ENCODE assay signal across 10 mouse cellular contexts in the genomic region with DNA sequence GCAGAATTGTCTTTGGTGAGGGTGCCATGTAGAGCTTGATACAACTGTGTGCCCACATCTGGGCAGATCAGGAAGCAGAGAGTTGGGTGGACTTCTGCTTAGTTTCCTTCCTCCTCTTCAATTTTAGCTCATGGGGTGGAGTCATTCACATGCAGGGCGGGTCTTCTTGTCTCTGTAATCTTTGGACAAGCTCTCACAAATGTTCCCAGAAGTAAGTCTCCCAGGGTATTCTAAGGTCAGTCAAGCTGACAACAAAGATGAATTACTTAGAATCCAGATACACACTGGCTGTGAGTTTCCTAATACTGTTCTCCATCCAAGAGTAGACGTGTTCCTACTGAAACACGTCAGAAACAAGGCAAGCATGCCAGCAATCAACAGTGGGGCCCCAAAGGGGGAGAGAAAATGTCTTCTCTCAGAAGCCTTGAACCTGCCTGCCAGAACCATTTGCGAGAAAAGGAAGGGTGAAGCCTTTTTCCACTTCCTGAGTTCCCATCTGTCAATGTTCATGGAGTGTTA. TPM values are rescaled to one million over a fixed set of nuclear protein-coding genes. Genes with fewer than 3 reads are reported as not detected.
DNase-seq lines count a peak whose midpoint lies in the region; ATAC-seq and TF ChIP-seq lines count a peak whose summit lies in the region.
"Had no signal": no experiment of that assay in that cellular context is flagged by ENCODE, and none has a peak within 500 bp of the region (broad histone marks: within the 10 kb centered on the region; RNA-seq: fewer than 3 reads in every experiment).

No protein-coding gene starts in this region.

- H3K9ac ChIP-seq in lung, embryonic 14.5 days, result no peak overlapping the region
- no peak overlapping the region for H3K9ac ChIP-seq in midbrain, embryonic 16.5 days (ENCODE audit: low read depth, low read length)
- H3K9ac ChIP-seq in forebrain, embryonic 14.5 days (ENCODE audit: low read length), result no peak overlapping the region
- H3K9ac ChIP-seq: neural tube, embryonic 12.5 days had no signal

- intact Hi-C loops in heart, postnatal 10 days (cut with DNase I), result loop anchor here (2.0 to 10.0 kb wide), 2 partner anchors 126 to 348 kb away; no protein-coding TSS in a partner anchor

- H3K4me1 ChIP-seq in lung, embryonic 14.5 days (ENCODE audit: insufficient read depth), result no peaks in the 10 kb centered on the region
- no peaks in the 10 kb centered on the region for H3K4me1 ChIP-seq in midbrain, embryonic 16.5 days (ENCODE audit: control insufficient read depth, insufficient read depth, low read length)
- no peaks in the 10 kb centered on the region for H3K4me1 ChIP-seq in forebrain, embryonic 14.5 days (ENCODE audit: control insufficient read depth, insufficient read depth, low read length)
- H3K4me1 ChIP-seq: neural tube, embryonic 12.5 days had no signal

- no peak overlapping the region for H3K4me3 ChIP-seq in lung, embryonic 14.5 days (ENCODE audit: low read depth, low read length)
- H3K4me3 ChIP-seq in midbrain, embryonic 16.5 days (ENCODE audit: low read depth, low read length), result no peak overlapping the region
- H3K4me3 ChIP-seq in forebrain, embryonic 14.5 days (ENCODE audit: low read depth, low read length), result no peak overlapping the region
- H3K4me3 ChIP-seq: neural tube, embryonic 12.5 days had no signal

- WGBS in lung, embryonic 14.5 days, result 40% methylated on average over 4 of the region's 4 CpGs
- 81% methylated on average over 4 of the region's 4 CpGs for WGBS in midbrain, embryonic 16.5 days
- 71% methylated on average over 4 of the region's 4 CpGs for WGBS in forebrain, embryonic 14.5 days

- H3K9me3 ChIP-seq in lung, embryonic 14.5 days (ENCODE audit: low read depth, low read length), result no peaks in the 10 kb centered on the region
- no peaks in the 10 kb centered on the region for H3K9me3 ChIP-seq in midbrain, embryonic 16.5 days (replicated peaks; ENCODE audit: control insufficient read depth, low read length, poor library complexity, severe bottlenecking)
- H3K9me3 ChIP-seq in forebrain, embryonic 14.5 days (replicated peaks; ENCODE audit: control insufficient read depth, low read length), result no peaks in the 10 kb centered on the region
- H3K9me3 ChIP-seq: neural tube, embryonic 12.5 days had no signal

- H3K27ac ChIP-seq in lung, embryonic 14.5 days (ENCODE audit: low read depth), result no peak overlapping the region
- no peak overlapping the region for H3K27ac ChIP-seq in midbrain, embryonic 16.5 days (ENCODE audit: low read length)
- H3K27ac ChIP-seq in forebrain, embryonic 14.5 days (ENCODE audit: low read depth, low read length), result no peak overlapping the region
- H3K27ac ChIP-seq: neural tube, embryonic 12.5 days had no signal

- H3K27me3 ChIP-seq in lung, embryonic 14.5 days (ENCODE audit: insufficient read depth, low read length), result no peaks in the 10 kb centered on the region
- H3K27me3 ChIP-seq in midbrain, embryonic 16.5 days (ENCODE audit: control insufficient read depth, insufficient read depth, low read depth, low read length), result no peaks in the 10 kb centered on the region
- no peaks in the 10 kb centered on the region for H3K27me3 ChIP-seq in forebrain, embryonic 14.5 days (replicated peaks; ENCODE audit: control insufficient read depth, insufficient read depth, low read length)
- H3K27me3 ChIP-seq: neural tube, embryonic 12.5 days had no signal

- ATAC-seq in lung, embryonic 14.5 days (ENCODE audit: insufficient read depth), result no peak
- no peak for ATAC-seq in midbrain, embryonic 16.5 days
- no peak for ATAC-seq in forebrain, embryonic 14.5 days
- ATAC-seq: Patski had no signal

- DNase-seq in ovary, postnatal 14 days (ENCODE audit: low spot score), result peak; percentile 11
- no peak for DNase-seq in ovary, postnatal 36 days (ENCODE audit: low spot score)
- peak; percentile 47 to 58 for DNase-seq in heart, postnatal 10 days
- peak; percentile 55 for DNase-seq in lung, embryonic 14.5 days
- peak; percentile 31 for DNase-seq in thymus, postnatal 4 days
- DNase-seq in right cerebral cortex, adult 18-20 months, result no peak
- no peak for DNase-seq in forebrain, embryonic 14.5 days (ENCODE audit: low spot score)

- no peak overlapping the region for H3K4me2 ChIP-seq in lung, embryonic 14.5 days
- H3K4me2 ChIP-seq in midbrain, embryonic 16.5 days (ENCODE audit: low read length), result no peak overlapping the region
- H3K4me2 ChIP-seq in forebrain, embryonic 14.5 days (ENCODE audit: low read length), result no peak overlapping the region
- H3K4me2 ChIP-seq: neural tube, embryonic 12.5 days had no signal

- no peak for TF ChIP-seq CTCF in lung, embryonic 14.5 days (IDR thresholded peaks at IDR 0.05; ENCODE audit: low read depth)

- no peaks in the 10 kb centered on the region for H3K36me3 ChIP-seq in lung, embryonic 14.5 days (ENCODE audit: insufficient read depth)
- H3K36me3 ChIP-seq in midbrain, embryonic 16.5 days (ENCODE audit: control insufficient read depth, insufficient read depth, low read length), result no peaks in the 10 kb centered on the region
- no peaks in the 10 kb centered on the region for H3K36me3 ChIP-seq in forebrain, embryonic 14.5 days (ENCODE audit: control insufficient read depth, insufficient read depth, low read length)
- H3K36me3 ChIP-seq: neural tube, embryonic 12.5 days had no signal

RNA-seq across cellular contexts. Expression of a gene that starts 11.2 kb away (rescaled TPM):
- 1 to 10 TPM; 2.0 to 2.3 TPM for total RNA-seq in heart, postnatal 10 days (2021)
- 0.15 and 0.74 TPM in 2 replicates for polyA plus RNA-seq in lung, embryonic 14.5 days (2014; fragmentation: Nextera tagmentation; extraction: Ambion mirVana)
- polyA plus RNA-seq in midbrain, embryonic 16.5 days (2015; fragmentation: Nextera tagmentation; extraction: Ambion mirVana), result 0.11 and 0.36 TPM in 2 replicates
- 0.20 and 0.23 TPM in 2 replicates for polyA plus RNA-seq in forebrain, embryonic 14.5 days (2014; fragmentation: Nextera tagmentation; extraction: Ambion mirVana)

RNA-seq across cellular contexts. Expression of a gene that starts 57.8 kb away (rescaled TPM):
- 10 to 100 TPM in 1 of 2 experiments, 1 to 10 TPM in 1; 4.5 to 10.9 TPM for total RNA-seq in heart, postnatal 10 days (2021)
- polyA plus RNA-seq in lung, embryonic 14.5 days (2014; fragmentation: Nextera tagmentation; extraction: Ambion mirVana), result 48.3 and 50.7 TPM in 2 replicates
- polyA plus RNA-seq in midbrain, embryonic 16.5 days (2015; fragmentation: Nextera tagmentation; extraction: Ambion mirVana), result 41.1 and 47.1 TPM in 2 replicates
- 14.5 and 24.8 TPM in 2 replicates for polyA plus RNA-seq in forebrain, embryonic 14.5 days (2014; fragmentation: Nextera tagmentation; extraction: Ambion mirVana)

Comparison
In these comparisons a context has a peak if more than half of its experiments do, and no peak if none do; other contexts are left out.
1. DNase-seq: peak in ovary, postnatal 14 days (single experiment), heart, postnatal 10 days (2 of 2), lung, embryonic 14.5 days (single experiment) and thymus, postnatal 4 days (single experiment); none in ovary, postnatal 36 days (single experiment), right cerebral cortex, adult 18-20 months (single experiment) and forebrain, embryonic 14.5 days (single experiment).